Mouse (Mus musculus): ENCODE measurements around the gene Oosp3.

DNA sequence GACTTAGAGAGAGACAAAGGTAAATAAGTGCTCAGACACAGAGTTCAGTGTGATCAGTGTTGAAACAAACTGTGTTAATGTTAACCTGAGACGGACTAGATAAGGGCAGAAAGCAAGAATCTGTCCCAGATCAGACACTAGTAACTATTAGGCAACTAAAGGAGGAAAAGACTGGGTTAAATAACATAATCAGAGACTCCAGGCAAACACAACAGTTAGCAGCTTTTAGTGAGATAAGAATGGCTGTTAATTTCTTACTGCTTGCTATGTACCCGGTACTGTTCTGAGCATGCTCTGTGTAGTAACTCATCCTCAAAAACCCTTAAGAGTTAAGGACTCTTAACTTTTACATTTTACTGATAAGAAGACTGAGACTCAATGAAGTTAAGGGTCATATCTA lies 29.1 kb downstream of the Oosp3 start:
- TF ChIP-seq EP300 (IDR thresholded peaks at IDR 0.05; ENCODE audit: low read depth) (no peak), CTCF (IDR thresholded peaks at IDR 0.05; ENCODE audit: low read depth) (no peak)

Data from heart, postnatal 0 days (tissue).